Mouse (Mus musculus) adrenal gland, postnatal 10 days (tissue): Measurements from ENCODE around the gene Gm9913. TPM values are rescaled to one million over a fixed set of nuclear protein-coding genes. Genes with fewer than 3 reads are reported as not detected.

ENCODE experiments used
- DNase-seq: peaks from one replicate; pipeline ENCODE4 v3.0.0; 2021; ENCODE audit warnings: mixed read lengths
- total RNA-seq, 2 experiments: library from RNA; stranded (reverse); gene quantifications; 2 replicates each; pipeline ENCODE4 v1.2.3; 2021

Gm9913 gene
- total RNA-seq, 2 experiments from 2014 or later: 0.36 TPM; not detected in 1

- DNase-seq: no peak
Measured at GRCm38 (mm10) chr2:125496696-125497095, 8.2 kb upstream of the Gm9913 start.

- no peak for DNase-seq
Measured at GRCm38 (mm10) chr2:125498216-125498615, 6.7 kb upstream of the Gm9913 start.

- no peak for DNase-seq
Measured at GRCm38 (mm10) chr2:125501526-125501925, 3.4 kb upstream of the Gm9913 start.

- DNase-seq: peak; percentile 67
Measured at GRCm38 (mm10) chr2:125505746-125506315, 942 bp downstream of the Gm9913 start.

GRCm38 (mm10) chr2:125506316-125507054, 1.6 kb downstream of the Gm9913 start:
- DNase-seq: peak; percentile 76

- no peak for DNase-seq
Measured at GRCm38 (mm10) chr2:125507893-125508292, 3.0 kb downstream of the Gm9913 start, which contains the start of gene Fbn1. Gene Fbn1 (minus strand): TSS chr2:125507993.

GRCm38 (mm10) chr2:125508381-125508780, 3.5 kb downstream of the Gm9913 start:
- DNase-seq: no peak

- DNase-seq: no peak
Measured at GRCm38 (mm10) chr2:125510752-125511151, 5.9 kb downstream of the Gm9913 start.

- DNase-seq: no peak
Measured at GRCm38 (mm10) chr2:125511898-125512297, 7.0 kb downstream of the Gm9913 start.

- DNase-seq: no peak
Measured at GRCm38 (mm10) chr2:125512544-125512943, 7.7 kb downstream of the Gm9913 start.

- DNase-seq: no peak
Measured at GRCm38 (mm10) chr2:125514391-125514790, 9.5 kb downstream of the Gm9913 start.

GRCm38 (mm10) chr2:125515291-125516057, 10.6 kb downstream of the Gm9913 start:
- no peak for DNase-seq

- peak; percentile 14 for DNase-seq
Measured at GRCm38 (mm10) chr2:125516594-125516993, 11.7 kb downstream of the Gm9913 start.

- no peak for DNase-seq
Measured at GRCm38 (mm10) chr2:125525484-125525883, 20.6 kb downstream of the Gm9913 start.

- no peak for DNase-seq
Measured at GRCm38 (mm10) chr2:125526566-125526965, 21.7 kb downstream of the Gm9913 start.

GRCm38 (mm10) chr2:125530665-125531064, 25.8 kb downstream of the Gm9913 start:
- DNase-seq: no peak

GRCm38 (mm10) chr2:125539640-125540039, 34.8 kb downstream of the Gm9913 start:
- no peak for DNase-seq

GRCm38 (mm10) chr2:125540579-125540978, 35.7 kb downstream of the Gm9913 start:
- DNase-seq: no peak

GRCm38 (mm10) chr2:125541451-125541850, 36.6 kb downstream of the Gm9913 start:
- no peak for DNase-seq

GRCm38 (mm10) chr2:125543646-125544045, 38.8 kb downstream of the Gm9913 start:
- no peak for DNase-seq

- no peak for DNase-seq
Measured at GRCm38 (mm10) chr2:125544986-125545385, 40.1 kb downstream of the Gm9913 start.

GRCm38 (mm10) chr2:125548806-125549578, 44.1 kb downstream of the Gm9913 start:
- DNase-seq: no peak
